Mouse (Mus musculus) MEL (cell line): Measurements from ENCODE around the gene Sema6c. TPM values are rescaled to one million over a fixed set of nuclear protein-coding genes. Genes with fewer than 3 reads are reported as not detected.
A peak's percentile ranks its signal among the peaks of the same experiment; 100 is the strongest.

Source experiments
- DNase-seq: peaks from one replicate; pipeline ENCODE4 v3.0.0; 2011; ENCODE audit warnings: low read depth, low spot score
- H3K27ac ChIP-seq: 2 replicates; pipeline ENCODE4 v1.5.1; 2012; ENCODE audit warnings: low read depth, mild to moderate bottlenecking, control low read depth, low read length, moderate library complexity; ENCODE audit not compliant: control insufficient read depth
- H3K27me3 ChIP-seq, 2 experiments: fragments of 150-350 bp in 1 of 2; sonication (generic) in 1 of 2; 2 replicates each; pipeline ENCODE4 v1.6.1; 2012; ENCODE audit warnings: low read length in 2 of 2, mild to moderate bottlenecking in 2 of 2, improper control_type of control experiment in 1 of 2, moderate library complexity in 1 of 2; ENCODE audit not compliant: insufficient read depth in 2 of 2, control insufficient read depth in 1 of 2
- H3K36me3 ChIP-seq, 2 experiments: 2 replicates each; pipeline ENCODE4 v1.6.1; 2012 to 2014; ENCODE audit warnings: low read length in 2 of 2, improper control_type of control experiment in 1 of 2, inconsistent platforms in 1 of 2, mild to moderate bottlenecking in 1 of 2; ENCODE audit not compliant: insufficient read depth in 2 of 2, control insufficient read depth in 1 of 2
- H3K4me1 ChIP-seq, 2 experiments: fragments of 150-350 bp in 1 of 2; sonication (generic) in 1 of 2; 2 replicates each; pipeline ENCODE4 v1.6.1; 2012; ENCODE audit warnings: low read length in 2 of 2, improper control_type of control experiment in 1 of 2, mild to moderate bottlenecking in 1 of 2; ENCODE audit not compliant: insufficient read depth in 2 of 2, control insufficient read depth in 1 of 2
- H3K4me3 ChIP-seq, 2 experiments: fragments of 150-350 bp in 1 of 2; sonication (generic) in 1 of 2; 2 replicates each; pipeline ENCODE4 v1.5.1; 2012; ENCODE audit warnings: low read depth in 2 of 2, low read length in 2 of 2, mild to moderate bottlenecking in 2 of 2, moderate library complexity in 2 of 2, control low read depth in 1 of 2, improper control_type of control experiment in 1 of 2; ENCODE audit not compliant: control insufficient read depth in 1 of 2, insufficient read depth in 1 of 2
- H3K79me2 ChIP-seq: 2 replicates; pipeline ENCODE4 v1.6.1; 2012; ENCODE audit warnings: mild to moderate bottlenecking, low read length, moderate library complexity; ENCODE audit not compliant: control insufficient read depth, poor library complexity, insufficient read depth
- H3K9ac ChIP-seq: 2 replicates; pipeline ENCODE4 v1.6.1; 2012; ENCODE audit warnings: low read depth, mild to moderate bottlenecking, control low read depth, low read length, moderate library complexity; ENCODE audit not compliant: control insufficient read depth, poor library complexity, severe bottlenecking
- H3K9me3 ChIP-seq: fragments of 150-350 bp; sonication (generic); replicated peaks from 2 replicates; pipeline ENCODE4 v1.6.1; 2012; ENCODE audit warnings: mild to moderate bottlenecking, low read length, improper control_type of control experiment, moderate library complexity; ENCODE audit not compliant: insufficient read depth
- BHLHE40 ChIP-seq: IDR thresholded peaks from 2 replicates; pipeline ENCODE4 v1.6.1; 2012; ENCODE audit warnings: low read depth, mild to moderate bottlenecking, inconsistent platforms, low read length, improper control_type of control experiment, borderline replicate concordance
- CHD1 ChIP-seq: IDR thresholded peaks from 2 replicates; pipeline ENCODE4 v1.6.1; 2012; ENCODE audit warnings: low read depth, mild to moderate bottlenecking, inconsistent platforms, low read length, improper control_type of control experiment
- CHD2 ChIP-seq: IDR thresholded peaks from 2 replicates; pipeline ENCODE4 v1.6.1; 2011; ENCODE audit warnings: low read length, improper control_type of control experiment
- ELF1 ChIP-seq: IDR thresholded peaks from 2 replicates; pipeline ENCODE4 v1.6.1; 2014; ENCODE audit warnings: low read depth, mild to moderate bottlenecking, inconsistent platforms, low read length, improper control_type of control experiment, moderate library complexity
- EP300 ChIP-seq, 2 experiments: IDR thresholded peaks; 2 replicates each; pipeline ENCODE4 v1.6.1; 2011; ENCODE audit warnings: improper control_type of control experiment in 2 of 2, low read length in 2 of 2, low read depth in 1 of 2, mild to moderate bottlenecking in 1 of 2
- ETS1 ChIP-seq: IDR thresholded peaks from 2 replicates; pipeline ENCODE4 v1.6.1; 2012; ENCODE audit warnings: low read depth, mild to moderate bottlenecking, inconsistent platforms, low read length, improper control_type of control experiment, moderate library complexity
- GATA1 ChIP-seq: IDR thresholded peaks from 2 replicates; pipeline ENCODE4 v1.6.1; 2011; ENCODE audit warnings: low read depth, low read length, improper control_type of control experiment
- HCFC1 ChIP-seq: IDR thresholded peaks from 2 replicates; pipeline ENCODE4 v1.6.1; 2012; ENCODE audit warnings: low read depth, mild to moderate bottlenecking, inconsistent platforms, low read length, improper control_type of control experiment, moderate library complexity
- KAT2A ChIP-seq: conservative IDR thresholded peaks from 2 replicates; pipeline ENCODE4 v1.6.1; 2012; ENCODE audit warnings: low read depth, low read length, improper control_type of control experiment, inconsistent platforms
- MAX ChIP-seq: IDR thresholded peaks from 2 replicates; pipeline ENCODE4 v1.6.1; 2011; ENCODE audit warnings: low read length, improper control_type of control experiment
- MAZ ChIP-seq: IDR thresholded peaks from 2 replicates; pipeline ENCODE4 v1.6.1; 2012; ENCODE audit warnings: low read depth, mild to moderate bottlenecking, inconsistent platforms, low read length, improper control_type of control experiment
- MEF2A ChIP-seq: IDR thresholded peaks from 2 replicates; pipeline ENCODE4 v1.6.1; 2014; ENCODE audit warnings: low read depth, mild to moderate bottlenecking, inconsistent platforms, low read length, improper control_type of control experiment; ENCODE audit not compliant: poor library complexity, insufficient replicate concordance, severe bottlenecking; ENCODE audit errors: extremely low read depth
- MXI1 ChIP-seq: IDR thresholded peaks from 2 replicates; pipeline ENCODE4 v1.6.1; 2011; ENCODE audit warnings: mild to moderate bottlenecking, low read depth, low read length, improper control_type of control experiment
- MYB ChIP-seq: IDR thresholded peaks from 2 replicates; pipeline ENCODE4 v1.6.1; 2011; ENCODE audit warnings: mild to moderate bottlenecking, low read depth, low read length, improper control_type of control experiment
- NELFE ChIP-seq: IDR thresholded peaks from 2 replicates; pipeline ENCODE4 v1.6.1; 2011; ENCODE audit warnings: low read depth, low read length, improper control_type of control experiment
- POLR2A ChIP-seq, 2 experiments: IDR thresholded peaks; 2 replicates each; pipeline ENCODE4 v1.6.1; 2011 to 2012; ENCODE audit warnings: low read length in 2 of 2, mild to moderate bottlenecking in 2 of 2, control low read depth in 1 of 2, improper control_type of control experiment in 1 of 2, low read depth in 1 of 2, moderate library complexity in 1 of 2; ENCODE audit not compliant: control insufficient read depth in 1 of 2, insufficient read depth in 1 of 2, poor library complexity in 1 of 2
- POLR2AphosphoS2 ChIP-seq: IDR thresholded peaks from 2 replicates; pipeline ENCODE4 v1.6.1; 2011; ENCODE audit warnings: low read length, improper control_type of control experiment
- RCOR1 ChIP-seq: IDR thresholded peaks from 2 replicates; pipeline ENCODE4 v1.6.1; 2012; ENCODE audit warnings: low read depth, mild to moderate bottlenecking, inconsistent platforms, low read length, improper control_type of control experiment
- SMC3 ChIP-seq: IDR thresholded peaks from 2 replicates; pipeline ENCODE4 v1.6.1; 2011; ENCODE audit warnings: low read depth, low read length, improper control_type of control experiment
- TAL1 ChIP-seq: IDR thresholded peaks from 2 replicates; pipeline ENCODE4 v1.6.1; 2012; ENCODE audit warnings: mild to moderate bottlenecking, inconsistent platforms, low read length, moderate library complexity, mixed read lengths
- TCF12 ChIP-seq: IDR thresholded peaks from 2 replicates; pipeline ENCODE4 v1.6.1; 2014; ENCODE audit warnings: low read depth, mild to moderate bottlenecking, inconsistent platforms, low read length, improper control_type of control experiment, moderate library complexity
- UBTF ChIP-seq: IDR thresholded peaks from 2 replicates; pipeline ENCODE4 v1.6.1; 2012; ENCODE audit warnings: low read depth, mild to moderate bottlenecking, inconsistent platforms, low read length, improper control_type of control experiment, moderate library complexity, borderline replicate concordance; ENCODE audit not compliant: insufficient read depth
- USF2 ChIP-seq, 2 experiments: IDR thresholded peaks; 2 replicates each; pipeline ENCODE4 v1.6.1; 2011 to 2012; ENCODE audit warnings: improper control_type of control experiment in 2 of 2, low read length in 2 of 2, borderline replicate concordance in 1 of 2, inconsistent platforms in 1 of 2, low read depth in 1 of 2, mild to moderate bottlenecking in 1 of 2; ENCODE audit not compliant: insufficient read depth in 1 of 2
- ZC3H11A ChIP-seq: IDR thresholded peaks from 2 replicates; pipeline ENCODE4 v1.6.1; 2012; ENCODE audit warnings: low read depth, mild to moderate bottlenecking, inconsistent platforms, low read length, improper control_type of control experiment
- ZKSCAN1 ChIP-seq: IDR thresholded peaks from 2 replicates; pipeline ENCODE4 v1.6.1; 2012; ENCODE audit warnings: low read depth, mild to moderate bottlenecking, inconsistent platforms, low read length, improper control_type of control experiment, moderate library complexity
- ZMIZ1 ChIP-seq: IDR thresholded peaks from 2 replicates; pipeline ENCODE4 v1.6.1; 2012; ENCODE audit warnings: low read depth, mild to moderate bottlenecking, inconsistent platforms, low read length, improper control_type of control experiment, moderate library complexity
- polyA plus RNA-seq, 2 experiments: library from polyadenylated mRNA; stranded (reverse) in 1 of 2; unstranded in 1 of 2; fragments of >175 nt in 1 of 2; fragments of >200 nt in 1 of 2; gene quantifications; 2 replicates each; pipeline versions ENCODE4 v1.2.1 to v1.2.4; 2012; ENCODE audit warnings: low replicate concordance in 2 of 2, low read depth in 1 of 2; ENCODE audit not compliant: insufficient read length in 2 of 2, insufficient read depth in 1 of 2, missing spikeins in 1 of 2
- total RNA-seq: library from RNA; depleted of rRNA; stranded (reverse); fragments of 300-350 nt; gene quantifications from 2 replicates; pipeline ENCODE4 v1.2.3, GENCODE M21; 2012

The Sema6c gene
- total and polyA plus RNA-seq, 3 experiments = 0.35 to 3.2 TPM; not detected in 1

GRCm38 (mm10) chr3:95164840-95165239, 4.6 kb downstream of the Sema6c start (continued):
- TF ChIP-seq RCOR1 (peak; percentile 48), POLR2A (IDR thresholded peaks at IDR 0.05; ENCODE audit: control insufficient read depth in 1 of 2, insufficient read depth in 1 of 2, low read depth in 1 of 2, low read length in 2 of 2, poor library complexity in 1 of 2) (no peak), ETS1 (peak; percentile 71), NELFE (no peak), POLR2AphosphoS2 (no peak), ZMIZ1 (no peak), ELF1 (no peak)

DNA sequence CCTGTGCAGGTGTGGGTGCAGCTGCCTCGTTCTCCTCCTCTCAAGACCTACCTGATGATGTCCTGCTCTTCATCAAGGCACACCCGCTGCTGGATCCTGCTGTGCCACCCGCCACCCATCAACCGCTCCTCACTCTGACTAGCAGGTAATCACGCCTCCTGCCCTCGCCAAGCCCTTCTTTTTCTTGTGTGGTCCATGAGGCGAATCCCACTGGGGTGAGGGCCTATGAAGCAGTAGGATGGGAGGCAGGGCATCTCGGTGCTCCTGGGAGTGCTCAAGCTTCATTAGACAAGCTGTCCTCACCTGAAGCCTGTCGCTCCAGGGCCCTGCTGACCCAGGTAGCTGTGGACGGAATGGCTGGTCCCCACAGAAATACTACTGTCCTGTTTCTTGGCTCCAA, 9.7 kb downstream of the Sema6c start:
- Histone ChIP-seq H3K79me2 (no peaks in the 10 kb centered on the region), H3K4me3 (no peak overlapping the region), H3K36me3 (peaks cover 0 to 3% of the 10 kb centered on the region in 2 experiments; a peak in 2 of 4 replicates), H3K27ac (no peak overlapping the region), H3K4me1 (peaks cover 3% of the 10 kb centered on the region in 2 experiments), H3K9me3 (no peaks in the 10 kb centered on the region), H3K9ac (no peak overlapping the region), H3K27me3 (no peaks in the 10 kb centered on the region)
- no peak; the same call in 1 of the 2 replicates for TF ChIP-seq TAL1
- no peak for TF ChIP-seq ELF1
- no peak for TF ChIP-seq CHD2
- no peak for TF ChIP-seq MEF2A
- no peak for TF ChIP-seq SMC3
- TF ChIP-seq HCFC1 = no peak
- TF ChIP-seq MXI1 = no peak
- TF ChIP-seq CHD1 = no peak
- TF ChIP-seq BHLHE40 = no peak
- TF ChIP-seq ZKSCAN1 = no peak
- no peak for TF ChIP-seq NELFE
- TF ChIP-seq KAT2A = no peak
- no peak for TF ChIP-seq POLR2A (IDR thresholded peaks at IDR 0.05; ENCODE audit: control insufficient read depth in 1 of 2, insufficient read depth in 1 of 2, low read depth in 1 of 2, low read length in 2 of 2, poor library complexity in 1 of 2)
- TF ChIP-seq MYB = no peak
- no peak for DNase-seq

- no peaks in the 10 kb centered on the region for H3K27me3 ChIP-seq
- TF ChIP-seq ELF1 (no peak), GATA1 (no peak), SMC3 (no peak), TCF12 (no peak), EP300 (IDR thresholded peaks at IDR 0.05; ENCODE audit: low read depth in 1 of 2, low read length in 2 of 2) (no peak), UBTF (no peak), POLR2AphosphoS2 (no peak), USF2 (IDR thresholded peaks at IDR 0.05; ENCODE audit: borderline replicate concordance in 1 of 2, insufficient read depth in 1 of 2, low read depth in 1 of 2, low read length in 2 of 2) (no peak), MAX (no peak), POLR2A (IDR thresholded peaks at IDR 0.05; ENCODE audit: control insufficient read depth in 1 of 2, insufficient read depth in 1 of 2, low read depth in 1 of 2, low read length in 2 of 2, poor library complexity in 1 of 2) (no peak), ZMIZ1 (no peak), MAZ (no peak), ZC3H11A (no peak), MEF2A (no peak)
- no peaks in the 10 kb centered on the region for H3K9me3 ChIP-seq
- no peak for DNase-seq
- no peaks in the 10 kb centered on the region for H3K79me2 ChIP-seq
- no peaks in the 10 kb centered on the region for H3K36me3 ChIP-seq
- no peak overlapping the region for H3K27ac ChIP-seq
- no peak overlapping the region for H3K4me3 ChIP-seq
- H3K4me1 ChIP-seq = no peaks in the 10 kb centered on the region
- no peak overlapping the region for H3K9ac ChIP-seq
These were observed 10.8 kb downstream of the Sema6c start for GRCm38 (mm10) chr3:95171105-95171504.
